Mouse (Mus musculus) neural tube, embryonic 15.5 days (tissue): ENCODE results near the gene Selenom. TPM values are rescaled to one million over a fixed set of nuclear protein-coding genes. Genes with fewer than 3 reads are reported as not detected.

Experiments
- polyA plus RNA-seq: library from polyadenylated mRNA; unstranded; fragments of >200 nt; fragmentation: Nextera tagmentation; extraction: Ambion mirVana; gene quantifications from 2 replicates; pipeline ENCODE4 v1.2.1, GENCODE M21; 2015

Selenom gene
- polyA plus RNA-seq, 1 experiment from 2014 or later: 188 TPM

Other genes starting within 250 kb of the Selenom start
- gene Drg1, start 248.3 kb upstream of the Selenom start, polyA plus RNA-seq: 194 and 208 TPM in 2 replicates
- gene Patz1, start 225.8 kb upstream of the Selenom start, polyA plus RNA-seq: 39.5 and 49.2 TPM in 2 replicates
- gene Pik3ip1, start 184.3 kb upstream of the Selenom start, polyA plus RNA-seq: 28.7 and 35.3 TPM in 2 replicates
- gene Limk2, start 105.5 kb upstream of the Selenom start, polyA plus RNA-seq: 141 and 158 TPM in 2 replicates
- gene Rnf185, start 62.3 kb upstream of the Selenom start, polyA plus RNA-seq: 36.4 and 39.5 TPM in 2 replicates
- 2.4 and 3.7 TPM in 2 replicates for gene Pla2g3, start 26.4 kb upstream of the Selenom start, polyA plus RNA-seq
- 11.6 TPM in 2 replicates for gene Inpp5j, start 9.9 kb upstream of the Selenom start, polyA plus RNA-seq
- gene Smtn, start 25.9 kb downstream of the Selenom start, polyA plus RNA-seq: 18.5 and 28.1 TPM in 2 replicates
- gene Morc2a, start 134.5 kb downstream of the Selenom start, polyA plus RNA-seq: 28.3 and 28.8 TPM in 2 replicates